Mouse (Mus musculus): ENCODE data around the gene Ccdc3. TPM values are rescaled to one million over a fixed set of nuclear protein-coding genes. Genes with fewer than 3 reads are reported as not detected.
"Not testable (repeated sequence)": the region's sequence is repeated elsewhere in the genome, so short reads cannot be mapped to it uniquely, and the experiment has no call there.

Gene Ccdc3
- polyA plus RNA-seq (2012; rRNA removed), result 19.2 TPM in 2 replicates

- DNase-seq (ENCODE audit: low read depth), result no peak
These were observed at the start of gene Ccdc3 for GRCm38 (mm10) chr2:5137500-5138286. Ccdc3 (plus strand) TSS chr2:5137776.

- DNase-seq (ENCODE audit: low read depth), result not testable (repeated sequence)
These were observed 47.2 kb upstream of the Ccdc3 start for GRCm38 (mm10) chr2:5090385-5090784.

DNA sequence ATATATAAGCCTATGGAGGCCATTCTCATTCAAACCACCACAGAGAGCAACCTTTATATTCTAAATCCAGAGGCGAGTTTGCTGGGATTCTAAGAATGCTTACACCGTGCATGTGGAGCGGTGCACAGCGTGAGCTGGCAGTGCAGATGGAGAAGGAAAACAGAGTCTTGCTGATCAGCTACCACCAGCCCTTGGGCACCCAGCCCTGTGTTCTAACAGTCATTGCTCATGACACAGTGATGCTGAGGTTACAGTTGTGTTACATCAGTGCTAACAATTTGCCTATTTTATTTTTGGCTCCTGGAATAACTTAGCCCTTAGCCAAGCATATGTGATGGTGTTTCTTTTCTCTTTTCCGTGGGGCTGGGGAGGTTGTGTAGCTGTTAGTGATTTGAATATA, 42.7 kb upstream of the Ccdc3 start:
- DNase-seq (ENCODE audit: low read depth), result no peak

GRCm38 (mm10) chr2:5095316-5095715, 42.3 kb upstream of the Ccdc3 start:
- DNase-seq (ENCODE audit: low read depth), result peak; percentile 31

GRCm38 (mm10) chr2:5097786-5098445, 39.7 kb upstream of the Ccdc3 start:
- no peak for DNase-seq (ENCODE audit: low read depth)

DNA sequence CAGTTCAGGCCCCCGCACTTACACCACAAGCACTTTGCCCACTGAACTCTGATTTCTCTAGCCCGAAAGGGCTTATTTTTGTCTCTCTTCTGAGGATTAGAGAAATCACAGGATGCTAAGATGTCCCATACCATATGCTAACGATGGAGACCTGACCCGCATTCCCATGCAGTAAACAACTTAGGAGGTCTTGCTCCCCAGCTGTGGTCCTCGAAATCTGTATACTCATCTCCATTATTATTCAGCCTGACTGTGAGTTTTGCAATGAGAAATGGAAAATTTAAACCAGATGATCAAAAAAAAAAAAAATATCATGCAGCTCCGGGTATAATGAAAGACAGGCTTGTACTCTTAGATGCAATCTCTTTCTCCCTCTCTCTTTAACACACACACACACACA, 38.4 kb upstream of the Ccdc3 start:
- no peak for DNase-seq (ENCODE audit: low read depth)

GRCm38 (mm10) chr2:5101743-5102245, 35.8 kb upstream of the Ccdc3 start:
- no peak for DNase-seq (ENCODE audit: low read depth)

DNA sequence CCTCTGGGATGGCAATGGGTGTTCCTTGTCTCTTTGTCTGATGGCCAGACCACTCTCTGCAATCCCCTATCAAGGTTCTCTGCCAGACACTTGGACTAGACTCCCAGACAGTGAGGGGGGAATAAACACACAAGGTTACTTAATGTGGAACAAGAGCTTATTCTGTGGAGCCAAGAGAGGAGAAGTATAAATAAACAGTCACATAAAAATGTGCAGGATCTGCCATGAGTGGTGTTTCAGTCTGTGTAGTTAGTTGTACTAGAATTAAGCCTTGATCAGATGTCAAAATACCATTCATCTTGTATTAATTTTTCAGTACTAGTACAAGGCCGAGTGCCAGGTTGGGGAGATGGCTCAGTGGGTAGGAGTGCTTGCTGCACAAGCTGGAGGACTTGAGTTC, 34.7 kb upstream of the Ccdc3 start:
- no peak for DNase-seq (ENCODE audit: low read depth)

GRCm38 (mm10) chr2:5112785-5113291, 24.7 kb upstream of the Ccdc3 start:
- no peak for DNase-seq (ENCODE audit: low read depth)

- DNase-seq (ENCODE audit: low read depth), result no peak
These were observed 23.2 kb upstream of the Ccdc3 start for GRCm38 (mm10) chr2:5114386-5114785.

GRCm38 (mm10) chr2:5116856-5117532, 20.6 kb upstream of the Ccdc3 start:
- DNase-seq (ENCODE audit: low read depth), result no peak

DNA sequence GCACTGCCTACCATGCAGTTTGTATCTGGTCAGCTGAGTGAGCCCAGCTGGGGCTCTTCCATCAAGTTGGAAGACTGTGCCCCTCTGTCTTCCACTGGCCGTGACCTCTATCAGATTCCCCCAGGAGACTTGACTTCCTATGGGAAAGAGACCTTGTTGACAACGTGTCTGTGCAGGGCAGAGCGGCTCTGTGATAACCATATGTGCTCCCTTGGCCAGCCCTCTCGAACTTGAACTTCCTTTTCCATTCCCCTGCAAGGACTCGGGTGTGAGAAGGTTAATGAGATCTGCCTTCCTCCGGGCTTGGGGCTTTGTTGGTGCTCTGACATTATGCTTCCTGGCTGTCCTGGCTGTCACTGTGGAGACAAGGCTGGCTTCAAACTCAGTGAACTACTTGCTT, 12.1 kb upstream of the Ccdc3 start:
- no peak for DNase-seq (ENCODE audit: low read depth)

DNA sequence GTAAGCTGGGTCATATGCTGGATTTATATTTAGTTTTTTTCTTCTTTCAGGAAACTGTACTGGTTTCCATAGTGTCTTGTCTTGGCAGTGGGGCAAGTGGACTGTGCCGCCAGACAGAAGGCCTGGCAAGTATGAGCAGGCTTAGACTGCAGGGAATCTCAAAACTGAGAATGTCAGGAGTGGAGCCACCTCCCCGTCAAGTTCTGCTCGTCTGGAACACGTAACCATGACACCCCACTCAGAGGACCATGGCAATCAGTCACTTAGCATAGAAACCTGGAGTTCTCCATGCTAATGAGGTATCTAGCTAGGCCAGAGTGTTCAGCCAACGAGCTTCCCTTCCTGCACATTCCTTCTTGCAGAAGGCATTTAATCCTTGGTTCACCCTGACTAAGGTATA, 10.2 kb upstream of the Ccdc3 start:
- no peak for DNase-seq (ENCODE audit: low read depth)

GRCm38 (mm10) chr2:5129099-5129498, 8.5 kb upstream of the Ccdc3 start:
- no peak for DNase-seq (ENCODE audit: low read depth)

GRCm38 (mm10) chr2:5132046-5132445, 5.5 kb upstream of the Ccdc3 start:
- no peak for DNase-seq (ENCODE audit: low read depth)

DNA sequence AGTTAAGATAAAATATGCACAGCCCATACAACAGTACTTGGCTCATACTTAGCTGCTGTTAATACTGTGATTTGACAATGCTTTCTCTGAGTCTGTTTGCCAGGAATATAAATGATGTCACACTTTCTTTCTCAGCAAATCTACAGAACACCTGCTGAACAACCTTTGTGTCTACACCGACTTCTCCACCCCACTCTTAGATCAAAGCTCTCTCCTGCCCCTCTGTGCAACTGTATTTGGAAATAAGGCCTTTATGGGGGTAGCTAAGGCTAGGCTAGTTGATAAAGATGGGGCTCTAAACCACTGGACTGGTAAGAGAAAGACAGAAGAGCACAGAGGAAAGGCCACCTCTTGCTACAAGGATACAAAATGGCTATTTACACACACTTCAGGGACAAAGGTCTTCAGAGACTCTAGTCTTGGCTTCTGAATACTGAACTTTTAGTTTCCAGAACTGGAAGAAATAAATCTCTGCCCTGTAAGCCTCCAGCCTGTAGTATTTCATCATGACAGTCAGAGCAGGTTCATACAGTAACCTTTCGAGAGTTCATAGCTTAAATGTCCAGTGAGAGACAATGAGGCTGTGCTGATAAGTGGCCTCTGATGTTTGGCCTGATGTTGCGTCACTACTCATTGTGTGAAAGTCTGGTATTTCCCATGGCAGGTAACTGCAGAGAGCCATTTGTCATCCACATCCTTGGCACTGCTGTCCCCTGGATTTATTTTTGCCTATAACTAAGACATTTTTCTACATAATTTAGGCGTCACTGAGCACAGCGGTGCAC, 2.4 kb upstream of the Ccdc3 start:
- no peak for DNase-seq (ENCODE audit: low read depth)

GRCm38 (mm10) chr2:5139961-5140360, 2.4 kb downstream of the Ccdc3 start:
- DNase-seq (ENCODE audit: low read depth), result no peak

DNA sequence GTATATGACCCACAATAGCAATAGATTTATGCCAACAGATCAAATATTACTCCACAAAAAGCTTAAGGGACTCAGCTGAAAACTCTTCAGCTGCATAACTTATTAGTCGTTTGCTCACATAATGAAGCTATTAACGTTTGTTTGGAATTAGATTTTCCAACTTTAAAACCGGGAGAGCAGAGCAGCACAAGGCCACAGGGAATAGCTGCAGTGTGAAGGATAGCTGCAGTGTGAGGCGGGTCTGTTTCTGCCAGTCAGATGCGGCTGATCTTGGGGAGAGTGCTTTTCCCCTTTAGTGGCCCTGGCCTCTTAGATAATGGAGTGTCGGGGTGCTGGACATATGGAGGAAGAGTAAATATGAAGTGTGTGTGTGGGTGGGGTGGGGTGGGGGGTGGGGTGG, 6.9 kb downstream of the Ccdc3 start:
- DNase-seq (ENCODE audit: low read depth), result no peak

DNA sequence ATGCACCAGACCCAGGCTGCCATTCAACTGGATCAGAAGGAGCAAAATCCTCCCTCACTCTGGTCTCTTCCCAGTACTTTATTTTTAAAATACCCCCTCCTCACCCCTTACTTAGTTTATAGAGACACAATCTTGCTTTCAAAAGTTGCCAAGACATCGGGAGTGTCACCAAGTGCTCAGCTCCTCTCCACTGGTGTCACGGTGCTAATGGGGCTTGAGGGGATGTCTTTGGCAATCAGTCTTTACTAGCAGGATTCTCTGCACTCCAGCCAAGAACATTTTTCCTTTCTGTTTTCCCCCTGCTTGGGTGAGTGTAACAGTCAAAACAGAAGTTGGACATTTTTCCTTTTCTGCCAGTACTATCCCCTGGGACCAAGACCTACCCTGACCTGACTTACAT, 10.3 kb downstream of the Ccdc3 start:
- no peak for DNase-seq (ENCODE audit: low read depth)

DNA sequence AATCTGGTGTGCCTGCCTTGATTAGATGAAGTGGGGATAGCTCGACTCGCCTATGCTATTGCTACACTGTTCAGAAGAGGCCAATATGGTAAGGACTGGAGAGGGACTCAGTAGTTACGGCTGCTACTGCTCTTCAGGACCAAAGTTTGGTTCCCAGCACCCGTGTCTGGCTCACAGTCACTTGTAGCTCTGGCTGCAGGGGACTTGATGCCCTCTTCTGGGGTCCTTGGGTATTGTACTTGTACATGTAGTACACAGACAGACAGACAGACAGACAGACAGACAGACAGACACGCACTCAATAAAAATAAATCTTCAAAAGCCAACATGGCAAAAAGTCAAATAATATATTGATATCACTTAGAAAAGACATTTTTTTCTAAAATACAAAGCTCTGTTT, 17.1 kb downstream of the Ccdc3 start:
- DNase-seq (ENCODE audit: low read depth), result no peak

DNA sequence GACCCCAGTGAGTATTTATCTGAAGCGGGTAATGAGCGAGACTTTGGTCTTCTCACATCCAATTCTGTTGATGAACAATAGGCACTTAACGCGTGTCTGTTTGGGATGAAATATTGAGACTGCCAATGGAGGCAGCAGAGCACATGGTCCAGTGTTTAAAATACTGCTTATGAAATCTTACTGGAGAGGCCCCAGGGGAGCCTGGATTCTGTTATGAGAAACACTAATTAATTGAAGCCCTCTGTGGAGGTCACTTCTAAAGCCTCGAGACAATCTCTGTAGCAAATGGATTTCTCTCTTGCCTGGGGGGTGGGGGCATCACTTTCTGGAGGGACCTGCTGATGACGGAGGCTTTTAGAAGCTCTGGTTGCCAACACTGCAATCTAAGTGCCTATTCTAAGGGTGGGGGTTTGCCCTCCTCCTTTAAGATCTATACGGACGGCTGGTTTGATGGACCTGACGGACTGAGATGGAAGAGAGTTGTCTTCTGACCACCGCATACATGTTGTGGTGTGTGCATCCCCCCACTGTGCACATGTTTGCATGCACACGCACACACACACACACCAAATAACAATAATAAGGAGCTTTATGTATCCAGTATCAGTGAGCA, 22.8 kb downstream of the Ccdc3 start:
- no peak for DNase-seq (ENCODE audit: low read depth)

All from gonadal fat pad, adult 2 months (tissue).